Mouse (Mus musculus): ENCODE measurements around the gene E2f8.

DNA sequence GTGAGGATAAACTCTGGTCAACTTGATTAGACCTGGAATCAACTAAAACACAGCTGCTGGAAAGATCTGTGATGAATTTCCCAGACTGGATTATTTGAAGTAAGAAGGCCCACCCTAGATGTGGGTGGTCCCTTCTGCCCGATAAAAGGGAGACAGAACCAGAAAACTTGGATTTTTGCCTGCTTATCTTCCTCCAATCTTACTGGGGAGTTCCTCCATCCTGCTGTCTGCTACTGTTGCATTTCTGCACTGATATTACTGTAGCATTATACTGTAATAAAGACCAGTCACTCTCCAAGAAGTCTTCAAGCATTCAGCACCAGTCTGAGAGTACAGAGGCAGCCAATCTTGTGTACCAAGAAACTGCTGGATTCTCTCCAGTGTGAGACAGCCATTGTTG is 23.1 kb downstream of the E2f8 start:
- TF ChIP-seq CTCF (IDR thresholded peaks at IDR 0.05; ENCODE audit: low read depth): no peak
- no peak for TF ChIP-seq EP300 (IDR thresholded peaks at IDR 0.05; ENCODE audit: low read depth)
